Mouse (Mus musculus) CH12.LX (cell line): Measurements from ENCODE around the gene Cd101.

Experiments
- E2F4 ChIP-seq: IDR thresholded peaks from 2 replicates; pipeline ENCODE4 v1.6.1; 2011; ENCODE audit warnings: low read depth, low read length, improper control_type of control experiment; ENCODE audit not compliant: insufficient replicate concordance
- HCFC1 ChIP-seq: IDR thresholded peaks from 2 replicates; pipeline ENCODE4 v1.6.1; 2012; ENCODE audit warnings: low read depth, mild to moderate bottlenecking, inconsistent platforms, low read length, improper control_type of control experiment
- ZKSCAN1 ChIP-seq: IDR thresholded peaks from 2 replicates; pipeline ENCODE4 v1.6.1; 2012; ENCODE audit warnings: low read depth, inconsistent platforms, low read length, improper control_type of control experiment, borderline replicate concordance

DNA sequence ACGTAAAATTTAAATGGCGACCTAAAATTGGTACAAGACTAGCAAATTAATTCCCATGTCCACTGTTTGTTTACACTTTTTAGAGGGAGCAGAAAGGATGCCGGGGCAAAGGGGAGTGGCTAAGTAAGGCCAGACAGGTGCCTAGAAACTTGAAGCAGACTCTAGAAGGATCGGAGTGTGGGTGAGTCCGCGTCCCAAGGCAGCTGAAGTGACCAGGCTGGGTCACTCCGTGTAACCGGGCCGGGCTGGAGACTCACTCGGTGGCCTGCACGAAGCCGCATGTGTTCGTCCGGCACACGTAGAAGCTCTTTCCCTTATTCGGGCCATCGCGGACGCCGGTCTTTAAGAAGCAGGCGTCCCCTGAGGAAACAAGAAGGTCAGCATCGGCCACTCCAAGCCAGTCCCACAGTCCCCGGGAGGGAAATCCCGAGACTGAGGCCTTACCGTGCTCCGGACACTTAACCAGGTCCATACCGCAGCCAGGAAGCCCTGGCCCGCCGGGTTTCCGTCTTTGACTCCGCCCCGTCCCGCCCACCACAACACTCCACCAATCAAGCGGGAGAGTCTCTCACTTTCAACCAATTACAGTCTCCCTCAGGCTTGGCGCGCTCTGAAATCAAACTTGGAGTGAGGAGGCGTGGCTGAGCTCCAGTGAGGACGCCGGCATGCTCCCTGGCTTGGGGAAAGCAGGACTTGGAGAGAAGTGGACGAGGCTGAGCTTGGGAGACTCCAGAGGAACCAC is 60.0 kb downstream of the Cd101 start, which contains the start of gene Ttf2:
- TF ChIP-seq ZKSCAN1 (no peak), E2F4 (peak; percentile 98), HCFC1 (peak; percentile 65)
